Mouse (Mus musculus) lung, postnatal 0 days (tissue): Measurements from ENCODE around the gene Id3.

Experiments used
- CTCF ChIP-seq: IDR thresholded peaks from 2 replicates; pipeline ENCODE4 v1.5.1; 2016; ENCODE audit warnings: antibody characterized with exemption, mild to moderate bottlenecking
- EP300 ChIP-seq: IDR thresholded peaks from 2 replicates; pipeline ENCODE4 v1.6.1; 2016; ENCODE audit warnings: antibody characterized with exemption, mild to moderate bottlenecking, control low read depth

DNA sequence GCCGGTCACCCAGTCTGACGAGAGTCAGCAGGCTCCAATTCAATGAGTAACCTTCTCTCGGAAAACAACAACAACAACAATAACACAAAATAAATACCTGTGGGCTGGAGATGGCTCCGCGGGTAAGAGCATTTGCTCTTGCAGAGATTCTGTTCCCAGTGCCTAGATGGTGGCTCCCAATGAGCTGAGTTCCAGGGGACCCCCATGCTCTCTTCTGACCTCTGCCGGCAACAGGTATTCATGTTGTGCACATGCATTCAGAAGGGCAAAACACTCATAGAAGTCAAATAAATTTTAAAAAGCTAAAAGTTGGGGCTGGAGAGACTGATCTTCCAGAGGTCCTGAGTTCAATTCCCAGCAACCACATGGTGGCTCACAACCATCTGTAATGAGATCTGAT lies 15.2 kb downstream of the Id3 start:
- TF ChIP-seq CTCF: peak; percentile 40
- no peak for TF ChIP-seq EP300
